Comparison of ENCODE assay signal across 16 mouse cellular contexts in genomic region chr17:8843941-8844340, GRCm38 (mm10).
"Had no signal": no experiment of that assay in that cellular context is flagged by ENCODE, and none has a peak within 500 bp of the region (broad histone marks: within the 10 kb centered on the region; RNA-seq: fewer than 3 reads in every experiment).

No protein-coding gene starts in this region.

- H3K4me3 ChIP-seq: hindbrain, embryonic 13.5 days; left cerebral cortex, adult 2 months; limb, embryonic 15.5 days; liver, embryonic 12.5 days; midbrain, embryonic 10.5 days; myocyte; neural tube, embryonic 15.5 days had no signal

- H3K4me2 ChIP-seq: hindbrain, embryonic 13.5 days; limb, embryonic 15.5 days; liver, embryonic 12.5 days; lung, embryonic 14.5 days; neural tube, embryonic 15.5 days had no signal

- H3K9me3 ChIP-seq: hindbrain, embryonic 13.5 days; limb, embryonic 15.5 days; liver, embryonic 12.5 days; midbrain, embryonic 10.5 days; neural tube, embryonic 15.5 days had no signal

- DNase-seq: lung, embryonic 14.5 days; lung, postnatal 10 days; lung, postnatal 4 days; midbrain, embryonic 14.5 days; right cerebral cortex, postnatal 4 days; spleen, adult 18-20 months; thymus, adult 18-20 months; thymus, postnatal 14 days had no signal

- H3K27ac ChIP-seq: hindbrain, embryonic 13.5 days; hindbrain, postnatal 0 days; left cerebral cortex, adult 2 months; limb, embryonic 15.5 days; liver, embryonic 12.5 days; midbrain, embryonic 10.5 days; neural tube, embryonic 15.5 days had no signal

- H3K36me3 ChIP-seq: hindbrain, embryonic 13.5 days; limb, embryonic 15.5 days; liver, embryonic 12.5 days; midbrain, embryonic 10.5 days; neural tube, embryonic 15.5 days had no signal

- H3K27me3 ChIP-seq: hindbrain, embryonic 13.5 days; limb, embryonic 15.5 days; liver, embryonic 12.5 days; neural tube, embryonic 15.5 days had no signal

- H3K9ac ChIP-seq: hindbrain, embryonic 13.5 days; limb, embryonic 15.5 days; liver, embryonic 12.5 days; lung, embryonic 14.5 days; neural tube, embryonic 15.5 days had no signal

- ATAC-seq: hindbrain, postnatal 0 days; liver, embryonic 12.5 days had no signal
